Mouse (Mus musculus): ENCODE measurements around the gene Rasef.

- no peak for TF ChIP-seq CTCF (IDR thresholded peaks at IDR 0.05)
- TF ChIP-seq EP300 (IDR thresholded peaks at IDR 0.05): no peak
These were observed 9.7 kb downstream of the Rasef start for GRCm38 (mm10) chr4:73781061-73781460.
